Mouse (Mus musculus): Measurements from ENCODE around the gene Hadhb.
A peak's percentile ranks its signal among the peaks of the same experiment; 100 is the strongest.

The Hadhb gene

GRCm38 (mm10) chr5:30154474-30155394 is at the start of gene Hadhb, which contains the start of gene Hadha:
Gene Hadhb (plus strand): TSS chr5:30155248.
Gene Hadha (minus strand): TSS chr5:30155162.
- peak; percentile 89 to 98 for DNase-seq (ENCODE audit: low spot score in 2 of 2)

DNA sequence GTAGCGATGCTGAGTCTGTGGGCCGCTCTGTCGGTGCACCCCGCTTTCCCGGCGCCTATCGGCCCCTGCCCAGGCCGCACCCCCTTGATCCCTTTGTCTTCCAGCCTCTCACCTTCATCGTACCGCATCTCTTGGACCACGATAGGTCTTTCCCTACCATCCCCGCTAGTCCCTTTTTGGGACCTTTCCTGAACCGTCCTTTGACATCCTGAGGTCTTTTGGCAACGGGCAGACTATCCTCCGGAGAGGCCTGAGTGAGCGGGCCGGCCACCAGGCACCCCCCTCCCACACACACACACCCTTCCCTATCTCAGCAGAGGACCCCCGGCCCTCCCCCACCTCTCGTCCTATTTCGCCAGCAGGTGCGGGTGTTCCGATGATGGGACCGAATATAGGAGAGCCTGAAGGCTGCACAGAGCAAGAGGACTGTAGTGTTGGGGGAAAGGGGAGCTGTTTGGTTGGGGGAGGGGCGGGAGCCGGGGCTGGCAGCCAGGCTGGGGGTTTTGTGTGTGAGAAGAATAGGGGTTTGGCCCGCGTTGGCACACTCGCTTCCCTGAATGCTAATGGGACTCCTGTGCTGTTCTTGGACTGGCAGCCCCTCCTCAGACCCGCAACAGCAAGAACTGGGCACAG is 49.3 kb upstream of the Hadhb start, which contains the start of gene 3110082J24Rik:
Gene 3110082J24Rik, minus strand, starts transcription at position 419 of the 633 bp plus-strand sequence.
- DNase-seq (ENCODE audit: low spot score in 2 of 2), result no peak

DNA sequence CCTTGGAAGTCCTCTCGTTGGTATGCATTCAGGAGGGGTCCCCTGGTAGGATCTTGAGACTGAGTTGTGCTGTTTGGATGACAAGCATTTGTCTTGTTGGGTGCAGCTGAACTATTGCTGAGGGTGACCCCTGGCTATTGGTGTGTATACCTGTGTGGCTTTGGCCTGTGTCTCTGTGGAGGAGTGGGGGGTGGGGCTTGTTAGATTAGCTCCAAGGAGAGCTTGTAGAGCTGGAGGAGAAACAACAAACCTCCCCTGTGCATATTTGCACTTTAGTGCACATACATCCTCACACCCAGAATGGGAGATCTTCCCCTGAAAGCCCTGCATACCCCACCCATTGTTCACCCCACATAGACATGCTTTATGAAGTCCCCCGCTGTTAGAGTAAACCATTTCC is 48.3 kb upstream of the Hadhb start:
- DNase-seq (ENCODE audit: low spot score in 2 of 2), result no peak

DNA sequence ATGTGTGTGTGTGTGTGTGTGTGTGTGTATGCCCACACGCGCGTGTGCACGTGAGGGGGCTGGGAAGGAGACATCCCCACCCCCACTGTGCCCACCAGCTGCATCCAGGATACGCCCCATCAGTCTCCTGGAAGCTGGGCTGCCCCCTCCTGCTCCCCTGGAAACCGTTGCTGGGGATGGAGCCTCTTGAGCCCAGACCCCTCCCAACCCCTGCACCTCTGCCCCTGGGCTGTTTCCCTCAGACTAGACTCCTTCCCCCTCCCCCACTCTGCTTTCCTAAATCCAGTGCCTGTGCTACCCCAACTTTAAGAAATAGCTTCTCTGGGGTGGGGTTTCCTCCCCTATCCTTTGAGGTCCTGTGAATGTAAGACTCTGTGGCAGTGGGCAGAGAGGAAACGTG is 47.9 kb upstream of the Hadhb start:
- no peak for DNase-seq (ENCODE audit: low spot score in 2 of 2)

- no peak for DNase-seq (ENCODE audit: low spot score in 2 of 2)
Measured at GRCm38 (mm10) chr5:30107611-30108041, 47.4 kb upstream of the Hadhb start.

GRCm38 (mm10) chr5:30108233-30108632 is 46.8 kb upstream of the Hadhb start:
- DNase-seq (ENCODE audit: low spot score in 2 of 2), result no peak

GRCm38 (mm10) chr5:30109899-30110298 is 45.1 kb upstream of the Hadhb start:
- DNase-seq (ENCODE audit: low spot score in 2 of 2), result no peak

DNA sequence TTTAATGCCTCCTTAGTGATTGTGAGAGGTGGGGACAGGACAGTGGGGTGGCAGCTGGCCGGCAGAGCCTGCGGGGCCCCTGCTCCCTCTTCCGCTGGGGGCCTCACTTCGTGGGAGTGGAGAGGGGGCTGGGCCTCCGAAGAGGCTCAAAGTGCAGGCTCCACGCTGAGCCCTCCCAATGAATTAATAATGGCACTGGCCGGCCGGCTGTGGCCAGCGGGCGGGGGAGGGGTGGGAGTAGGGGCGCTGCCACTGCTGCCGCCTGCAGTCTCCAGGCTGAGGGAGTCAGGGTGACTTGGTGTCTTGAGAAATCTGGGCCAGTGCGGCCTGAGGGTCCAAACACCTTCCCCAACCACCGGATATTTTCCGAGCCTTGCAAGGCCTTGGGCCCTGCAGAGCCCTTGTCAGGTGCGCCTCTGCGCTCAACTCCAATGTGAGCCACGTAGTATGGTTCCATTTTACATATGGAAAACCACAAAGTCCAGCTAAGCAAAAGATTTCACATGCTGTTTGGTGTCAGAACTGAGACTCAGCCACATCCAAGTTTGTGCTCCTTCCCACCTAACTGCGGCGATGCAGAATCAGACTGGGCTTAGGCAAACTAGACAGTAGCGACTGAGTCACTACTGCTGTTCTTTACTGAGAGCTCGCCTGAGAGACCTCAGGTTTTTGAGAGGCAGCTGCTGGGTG is 44.5 kb upstream of the Hadhb start:
- no peak for DNase-seq (ENCODE audit: low spot score in 2 of 2)

DNA sequence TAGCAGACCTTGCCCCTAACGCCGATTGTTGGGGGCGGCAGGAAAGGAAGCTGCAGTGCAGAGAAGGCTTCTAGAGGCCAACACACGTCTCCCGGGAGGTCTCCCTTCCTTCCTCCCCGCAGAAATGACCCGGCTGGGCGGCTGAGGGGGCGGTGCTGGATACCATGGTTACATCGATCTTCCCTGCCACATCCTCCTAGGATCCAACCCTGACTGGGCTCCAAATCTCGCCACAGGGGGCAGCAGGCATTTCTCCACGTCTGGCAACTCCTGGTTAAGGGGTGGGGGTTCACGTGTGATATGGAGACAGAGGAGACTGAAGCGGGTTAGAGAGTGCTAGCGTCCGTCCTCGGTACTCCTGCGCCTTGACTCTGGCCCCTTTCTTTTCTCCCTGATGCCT is 43.9 kb upstream of the Hadhb start:
- DNase-seq (ENCODE audit: low spot score in 2 of 2), result no peak

DNA sequence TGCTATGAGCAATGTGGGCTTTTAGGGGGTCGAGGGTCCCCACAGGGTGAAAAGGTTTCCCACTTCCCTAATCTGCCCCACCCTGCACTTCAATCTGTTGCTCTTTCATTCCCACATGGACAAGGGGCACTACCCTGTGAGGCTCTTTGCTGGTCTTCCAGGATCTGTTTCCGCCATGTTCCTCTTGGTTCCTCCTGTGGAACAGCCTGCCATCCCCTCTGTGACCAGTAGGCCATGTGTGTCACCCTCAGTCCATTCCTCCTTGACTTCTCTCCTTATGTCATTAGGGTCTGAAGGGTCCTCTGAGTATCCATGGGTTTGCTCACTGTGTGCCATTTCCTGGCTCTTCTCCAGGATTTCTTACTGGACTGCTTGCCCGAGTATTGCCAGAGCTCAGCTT is 43.3 kb upstream of the Hadhb start:
- no peak for DNase-seq (ENCODE audit: low spot score in 2 of 2)

GRCm38 (mm10) chr5:30112533-30113068 is 42.4 kb upstream of the Hadhb start:
- DNase-seq (ENCODE audit: low spot score in 2 of 2), result no peak

- DNase-seq (ENCODE audit: low spot score in 2 of 2), result no peak
Measured at GRCm38 (mm10) chr5:30113881-30114760, 40.9 kb upstream of the Hadhb start.

GRCm38 (mm10) chr5:30114761-30115140 is 40.3 kb upstream of the Hadhb start:
- DNase-seq (ENCODE audit: low spot score in 2 of 2), result no peak

DNA sequence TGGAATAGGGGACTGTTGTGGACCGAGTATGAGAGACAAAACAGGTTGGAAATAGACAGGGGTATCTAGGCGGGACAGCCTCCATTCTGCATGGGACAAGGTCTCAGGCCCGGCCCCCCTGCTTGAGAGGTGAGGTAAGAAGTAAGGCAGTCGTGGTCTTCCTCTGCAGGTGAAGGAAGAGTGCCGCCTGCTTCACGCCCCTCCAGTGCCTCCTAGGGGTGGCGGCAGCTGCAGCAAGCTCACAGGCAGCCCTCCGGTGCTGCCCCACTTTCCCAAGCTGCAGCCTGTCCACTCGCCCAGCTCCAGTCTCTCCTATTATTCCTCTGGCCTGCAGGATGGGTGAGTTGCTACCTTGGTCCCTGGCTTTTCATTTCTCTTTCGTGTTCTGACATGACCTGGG is 39.3 kb upstream of the Hadhb start:
- DNase-seq (ENCODE audit: low spot score in 2 of 2), result no peak

DNA sequence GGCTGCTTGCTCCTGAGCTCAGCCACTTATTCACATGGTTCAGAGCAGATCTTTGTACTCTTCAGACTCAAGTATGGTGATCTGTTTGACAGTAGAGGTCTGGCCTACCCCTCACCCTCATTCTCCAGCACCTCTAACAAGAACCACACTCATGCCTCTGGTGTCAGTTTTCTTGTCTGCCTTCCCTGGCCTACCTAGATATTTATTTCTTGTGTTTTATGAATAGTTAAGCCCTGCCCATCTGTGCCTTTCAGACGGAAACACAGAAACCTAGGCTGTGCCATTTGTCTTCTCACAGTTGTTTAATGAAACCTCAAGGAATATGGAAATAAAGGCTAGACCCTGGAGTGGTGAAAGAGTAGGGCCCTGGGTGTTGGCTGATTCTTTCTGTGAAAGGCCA is 37.0 kb upstream of the Hadhb start:
- no peak for DNase-seq (ENCODE audit: low spot score in 2 of 2)

- DNase-seq (ENCODE audit: low spot score in 2 of 2), result no peak
Measured at GRCm38 (mm10) chr5:30119163-30119562, 35.9 kb upstream of the Hadhb start.

GRCm38 (mm10) chr5:30120106-30120505 is 34.9 kb upstream of the Hadhb start:
- DNase-seq (ENCODE audit: low spot score in 2 of 2), result no peak

DNA sequence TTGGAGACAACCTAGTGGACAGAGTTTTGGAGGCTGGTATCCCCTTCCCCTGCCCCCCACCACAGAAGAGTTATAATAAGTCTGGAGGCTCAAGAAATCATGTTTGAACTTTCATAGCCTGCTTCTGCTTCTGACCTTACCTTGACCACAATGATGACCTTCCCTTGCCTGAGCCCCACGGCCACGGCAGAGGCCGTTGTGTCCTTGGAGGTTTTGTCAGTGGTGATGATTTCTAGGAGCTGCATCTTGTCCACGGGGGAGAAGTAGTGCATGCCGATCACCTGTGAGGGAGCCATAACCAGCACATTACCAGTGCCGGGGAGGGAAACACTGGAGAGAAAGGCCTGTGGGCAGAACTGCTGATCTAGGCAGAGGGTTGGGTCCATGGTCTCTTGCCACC is 32.6 kb upstream of the Hadhb start:
- DNase-seq (ENCODE audit: low spot score in 2 of 2), result no peak

- no peak for DNase-seq (ENCODE audit: low spot score in 2 of 2)
Measured at GRCm38 (mm10) chr5:30125587-30125986, 29.5 kb upstream of the Hadhb start.

DNA sequence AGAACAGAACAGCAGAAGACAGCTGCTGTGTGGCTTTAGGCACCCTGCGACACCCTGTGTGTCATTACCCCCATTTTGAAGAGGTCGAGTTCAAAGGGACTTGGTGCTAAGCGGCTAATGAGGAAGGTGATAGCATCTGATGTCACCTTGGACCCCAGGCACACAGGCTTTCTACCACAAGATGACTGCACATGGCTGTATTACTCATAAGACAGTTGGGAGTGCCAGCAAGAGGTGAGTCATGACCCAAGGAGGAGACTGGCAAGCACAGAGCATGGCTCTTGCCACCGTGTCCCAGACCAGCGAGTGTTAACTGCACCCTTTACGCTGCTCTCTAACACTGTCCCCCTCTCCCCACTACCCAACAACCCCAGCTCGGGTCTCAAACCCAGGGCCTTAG is 28.3 kb upstream of the Hadhb start:
- no peak for DNase-seq (ENCODE audit: low spot score in 2 of 2)

Data from urinary bladder, adult 18-20 months (tissue).